Mouse (Mus musculus): Measurements from ENCODE around the gene Pou3f3. TPM values are rescaled to one million over a fixed set of nuclear protein-coding genes. Genes with fewer than 3 reads are reported as not detected.

The Pou3f3 gene
- not detected for total RNA-seq (2023)

GRCm38 (mm10) chr1:42695578-42695915, at the start of gene Pou3f3:
Gene Pou3f3 (plus strand): TSS chr1:42695768.

Other genes with a start within 250 kb of the Pou3f3 start
- gene Mrps9, start 155.5 kb downstream of the Pou3f3 start, total RNA-seq (2023) = 10 to 100 TPM; 42.1 to 46.4 TPM

Measured in B cell, adult 67 days (primary cell).